Mouse (Mus musculus) thymus, postnatal 10 days (tissue): ENCODE results near the gene Rnf220.
A peak's percentile ranks its signal among the peaks of the same experiment; 100 is the strongest.

Experiments
- DNase-seq, 2 experiments: peaks; one replicate each; pipeline ENCODE4 v3.0.0; 2021; ENCODE audit warnings: low spot score in 2 of 2

Gene Rnf220

DNA sequence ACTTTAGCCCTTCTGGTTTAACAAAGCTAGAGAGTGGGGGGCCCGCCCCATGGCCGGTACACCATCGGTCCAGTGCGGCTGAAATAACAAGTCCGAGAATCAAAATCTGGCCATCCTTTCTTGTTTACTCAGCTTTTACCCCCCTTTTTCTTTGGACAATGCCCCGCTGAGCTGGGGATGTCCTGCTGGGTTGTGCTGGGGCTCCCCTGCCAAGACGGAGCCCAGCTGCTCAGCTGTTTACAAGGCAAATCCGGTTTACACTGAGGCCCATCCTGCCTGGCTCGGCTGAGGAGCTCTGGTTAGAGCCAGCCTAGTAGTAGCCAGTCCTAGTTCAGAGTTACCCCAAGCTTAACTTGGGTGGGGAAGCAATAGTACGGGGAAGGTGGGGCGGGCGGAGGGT is 154.1 kb downstream of the Rnf220 start:
- DNase-seq, result no peak

DNA sequence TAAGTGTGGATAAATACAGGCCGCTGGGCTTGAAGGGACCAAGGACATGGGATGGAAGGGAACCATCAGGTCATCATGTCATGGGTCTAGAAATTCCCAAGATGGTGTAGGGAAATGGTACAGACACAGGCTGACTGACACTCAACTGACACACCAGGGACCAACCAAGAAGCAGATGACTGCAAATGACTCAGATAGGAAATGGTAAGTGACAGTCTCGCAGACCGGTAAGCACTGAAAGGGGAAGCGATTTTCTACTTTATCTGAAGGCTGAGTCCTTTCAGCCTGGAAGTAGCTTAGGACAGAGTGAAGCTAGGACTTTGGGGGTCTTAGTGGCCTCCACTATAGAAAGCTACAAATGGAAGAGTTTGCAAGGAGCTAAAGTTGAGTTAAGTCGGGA is 155.6 kb downstream of the Rnf220 start:
- DNase-seq, result no peak

DNA sequence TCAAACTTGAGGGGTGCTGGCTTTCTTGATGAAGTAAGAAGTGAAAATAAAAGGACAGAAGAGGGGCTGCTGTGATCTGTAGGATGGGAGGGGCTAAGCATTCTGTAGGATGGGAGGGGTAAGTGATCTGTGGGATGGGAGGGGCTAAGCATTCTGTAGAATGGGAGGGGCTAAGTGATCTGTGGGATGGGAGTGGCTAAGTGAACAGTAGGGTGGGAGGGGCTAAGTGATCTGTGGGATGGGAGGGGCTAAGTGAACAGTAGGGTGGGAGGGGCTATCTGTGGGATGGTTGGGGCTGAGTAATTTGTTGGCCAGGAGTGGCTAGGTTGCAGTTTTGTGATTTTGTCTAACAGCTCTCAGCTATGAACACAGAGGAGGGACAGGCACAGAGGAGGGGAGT is 157.1 kb downstream of the Rnf220 start:
- DNase-seq, result no peak

DNA sequence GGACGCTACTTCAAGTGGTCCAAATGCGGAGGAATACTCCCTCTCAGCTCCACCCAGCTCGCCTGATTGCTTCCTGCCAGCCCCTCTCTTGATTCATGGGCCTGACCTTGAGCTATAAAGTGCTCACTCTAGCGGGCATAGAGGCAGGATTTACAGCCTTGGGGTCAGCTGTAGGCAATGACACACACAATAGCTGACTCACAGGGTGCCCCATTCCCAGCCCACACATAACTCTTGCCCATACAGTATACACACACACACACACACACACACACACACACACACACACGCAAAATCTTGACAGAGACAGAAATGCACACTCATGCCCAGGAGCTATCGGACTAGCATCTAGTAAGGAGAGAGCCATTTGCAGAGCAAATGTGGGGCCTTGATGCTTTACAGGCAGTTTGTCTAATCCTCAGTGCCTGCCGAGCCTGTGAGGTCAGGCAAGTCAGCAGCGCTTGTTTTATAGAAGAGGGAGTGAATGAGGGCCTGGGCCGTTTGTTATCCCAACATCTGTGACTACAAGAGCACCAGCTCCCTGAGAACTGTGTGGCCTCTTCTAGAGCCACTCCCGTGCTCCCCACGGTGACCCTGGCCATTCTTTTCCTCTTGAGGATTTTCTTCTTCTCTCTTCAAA is 165.9 kb downstream of the Rnf220 start:
- DNase-seq, result no peak

DNA sequence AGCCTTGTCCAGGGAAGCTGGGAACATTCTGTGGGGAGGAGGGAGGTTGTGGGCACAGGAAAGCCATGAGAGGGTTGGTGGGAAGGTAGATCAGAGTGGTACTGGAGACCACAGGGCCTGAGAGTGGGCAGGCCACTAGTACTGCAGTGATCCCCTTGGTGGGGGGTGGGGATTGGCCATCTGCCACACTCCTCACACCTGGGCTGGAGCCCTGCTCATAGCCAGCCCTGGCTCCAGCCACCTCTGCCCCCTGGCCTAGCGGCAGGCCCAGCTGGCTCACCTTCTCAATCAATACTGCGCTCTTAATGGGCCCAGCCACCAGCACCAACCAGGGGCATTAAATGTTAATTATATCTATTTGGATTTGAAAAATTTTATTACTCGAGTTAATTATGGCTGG is 166.7 kb downstream of the Rnf220 start:
- no peak for DNase-seq

DNA sequence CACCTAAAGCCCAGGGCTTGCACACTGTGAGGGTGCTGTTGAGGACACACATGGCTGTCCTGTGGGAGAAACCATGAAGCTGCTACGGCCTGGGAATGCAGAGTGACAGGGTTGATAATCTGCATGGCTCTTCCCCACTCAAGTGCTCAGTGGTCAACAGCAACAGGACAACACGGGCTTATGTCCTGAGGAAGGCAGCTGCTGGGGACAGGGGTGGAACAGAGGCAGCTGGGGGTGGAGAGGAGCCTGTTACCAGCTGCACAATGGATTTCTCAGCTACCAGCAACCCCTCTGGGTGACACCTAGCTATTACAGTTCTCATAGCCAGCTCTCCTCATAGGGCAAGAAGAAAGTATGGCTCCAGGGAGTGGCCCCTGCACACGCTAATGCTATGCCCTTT is 169.9 kb downstream of the Rnf220 start:
- no peak for DNase-seq

DNA sequence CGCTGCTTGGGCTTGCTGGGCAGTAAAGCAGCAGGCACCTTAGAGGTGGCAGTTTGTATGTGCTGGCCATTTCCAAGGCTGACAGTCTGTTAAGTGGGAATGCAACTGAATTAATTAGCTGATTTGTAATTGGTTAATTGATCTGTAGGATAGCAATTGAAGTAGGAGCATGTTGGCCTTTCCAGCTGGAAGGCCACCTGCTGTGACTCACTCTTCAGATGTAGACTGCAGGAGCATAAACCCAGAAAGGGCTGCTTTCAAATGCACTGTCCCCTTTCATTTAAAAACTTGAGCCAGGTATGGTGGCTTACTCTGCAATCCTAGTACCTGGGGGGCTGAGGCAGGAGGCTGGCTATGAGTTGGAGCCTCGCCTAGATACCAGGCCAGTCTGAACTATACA is 171.8 kb downstream of the Rnf220 start:
- no peak for DNase-seq

DNA sequence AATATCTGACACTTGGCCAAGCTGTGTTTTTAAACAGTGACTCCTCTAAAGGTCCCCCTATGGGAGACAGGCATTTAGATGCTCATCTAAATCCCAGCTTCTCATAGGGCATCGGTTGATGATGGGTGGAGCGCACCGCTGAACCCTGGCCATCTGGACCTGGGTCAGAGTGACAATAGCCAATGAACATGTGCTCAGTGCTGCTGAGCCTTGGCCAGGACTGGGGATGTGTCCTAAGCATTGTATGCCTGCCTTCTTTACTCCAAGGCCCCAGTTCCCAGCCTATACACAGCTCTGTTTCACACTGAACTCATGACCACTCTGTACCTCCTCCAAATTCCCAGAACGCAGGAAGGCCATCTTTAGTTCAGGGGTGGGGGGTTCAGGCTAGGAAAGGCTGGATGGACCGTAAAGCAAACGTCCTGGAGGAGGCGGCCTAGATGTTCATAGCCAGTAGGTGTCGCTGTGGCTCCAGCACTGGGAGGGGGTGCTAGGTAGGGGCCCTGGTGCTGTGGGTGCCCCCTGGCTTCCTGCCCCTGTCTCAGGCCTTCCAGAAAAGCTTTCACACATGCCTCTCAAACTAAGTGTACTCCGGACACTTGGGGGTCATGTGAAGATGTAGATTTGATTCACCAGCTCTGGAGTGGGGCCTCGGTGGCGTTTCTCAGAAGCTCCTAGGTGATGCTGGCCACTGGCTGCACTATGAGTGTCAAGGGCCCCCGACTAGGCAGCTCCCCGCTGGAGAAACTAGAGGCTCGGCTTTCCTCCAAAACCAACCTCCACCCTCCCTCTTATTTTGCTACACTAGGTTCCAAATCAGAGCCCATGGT is 173.1 kb downstream of the Rnf220 start:
- peak; percentile 49 to 81 for DNase-seq

DNA sequence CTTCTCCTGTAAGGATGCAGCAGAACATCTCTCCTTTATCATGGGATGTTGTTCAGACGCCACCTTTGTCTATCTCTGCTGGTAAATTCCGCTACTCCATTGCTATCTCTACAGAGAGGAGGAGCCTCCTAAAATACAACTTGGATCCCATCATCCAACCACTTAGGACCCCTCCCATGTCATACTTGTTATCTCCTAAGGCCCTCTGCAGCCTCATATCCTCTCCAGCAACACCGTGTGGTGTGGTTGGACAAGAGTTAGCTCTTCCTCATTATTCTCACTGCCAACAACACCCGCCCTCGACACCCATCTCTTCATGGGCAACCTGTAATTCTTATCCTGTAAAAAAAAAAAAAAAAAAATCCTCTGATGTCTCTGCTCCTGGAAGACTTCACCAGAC is 175.8 kb downstream of the Rnf220 start:
- no peak for DNase-seq

DNA sequence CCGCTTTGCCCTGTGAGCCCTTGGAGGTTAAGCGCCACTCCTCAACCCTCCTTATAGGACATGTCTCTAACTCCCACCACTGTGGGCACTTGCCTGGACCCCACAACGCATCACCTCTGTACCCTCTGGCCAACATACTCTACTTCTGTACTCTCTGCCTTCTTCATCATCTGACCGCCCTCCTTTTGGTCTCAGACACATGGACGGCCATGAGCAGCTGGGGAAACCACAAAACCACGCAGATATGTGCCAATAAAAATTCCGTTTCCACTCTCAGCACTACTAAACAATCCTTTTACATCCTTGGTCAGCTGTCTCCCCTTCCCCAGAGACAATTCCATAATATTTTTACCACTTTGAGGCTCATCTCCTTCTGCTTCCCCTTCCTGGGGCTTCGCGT is 178.3 kb downstream of the Rnf220 start:
- DNase-seq, result no peak

DNA sequence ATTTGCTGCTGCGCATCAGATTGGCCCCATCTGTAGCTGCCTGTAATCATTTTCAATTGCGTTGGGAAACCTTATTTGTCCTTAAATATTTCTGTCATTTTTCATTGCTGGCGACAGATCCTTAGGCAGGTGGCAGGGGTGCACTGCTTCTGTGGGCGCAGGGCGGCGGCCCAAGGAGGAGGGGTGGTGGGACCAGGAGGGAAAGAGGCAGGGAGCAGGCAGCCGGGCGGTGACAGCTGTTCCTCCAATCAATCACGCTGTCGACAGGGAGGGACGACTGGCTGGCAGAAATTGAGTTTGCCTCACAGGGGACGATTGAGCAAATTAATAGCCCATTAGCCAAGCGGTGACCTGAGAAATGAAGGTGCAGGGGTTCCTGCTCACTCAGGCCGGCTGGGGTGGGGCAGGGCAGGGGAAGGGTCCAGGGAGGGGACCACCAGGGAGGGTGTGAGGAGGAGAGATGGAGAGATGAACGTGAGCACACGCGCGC is 179.1 kb downstream of the Rnf220 start:
- DNase-seq, result no peak

DNA sequence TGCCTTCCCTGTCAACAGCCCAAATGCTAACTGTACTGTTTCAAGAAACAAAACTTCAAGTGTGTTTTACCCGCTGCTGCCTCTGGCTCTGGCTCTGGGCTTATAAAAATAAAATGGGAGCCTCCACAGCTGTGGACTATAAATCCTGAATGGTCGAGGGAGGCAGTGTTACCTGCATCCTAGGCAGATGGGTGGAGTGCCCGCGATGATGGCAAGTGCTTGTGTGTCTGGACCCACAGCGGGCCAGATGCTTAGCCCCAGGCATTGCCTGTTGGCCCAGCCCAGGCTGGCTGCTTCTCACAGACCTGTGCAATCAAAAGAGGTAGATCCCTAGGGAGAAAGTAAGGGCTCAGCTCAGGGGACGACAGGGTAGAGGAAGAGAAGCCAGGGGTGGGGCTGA is 180.1 kb downstream of the Rnf220 start:
- no peak for DNase-seq

DNA sequence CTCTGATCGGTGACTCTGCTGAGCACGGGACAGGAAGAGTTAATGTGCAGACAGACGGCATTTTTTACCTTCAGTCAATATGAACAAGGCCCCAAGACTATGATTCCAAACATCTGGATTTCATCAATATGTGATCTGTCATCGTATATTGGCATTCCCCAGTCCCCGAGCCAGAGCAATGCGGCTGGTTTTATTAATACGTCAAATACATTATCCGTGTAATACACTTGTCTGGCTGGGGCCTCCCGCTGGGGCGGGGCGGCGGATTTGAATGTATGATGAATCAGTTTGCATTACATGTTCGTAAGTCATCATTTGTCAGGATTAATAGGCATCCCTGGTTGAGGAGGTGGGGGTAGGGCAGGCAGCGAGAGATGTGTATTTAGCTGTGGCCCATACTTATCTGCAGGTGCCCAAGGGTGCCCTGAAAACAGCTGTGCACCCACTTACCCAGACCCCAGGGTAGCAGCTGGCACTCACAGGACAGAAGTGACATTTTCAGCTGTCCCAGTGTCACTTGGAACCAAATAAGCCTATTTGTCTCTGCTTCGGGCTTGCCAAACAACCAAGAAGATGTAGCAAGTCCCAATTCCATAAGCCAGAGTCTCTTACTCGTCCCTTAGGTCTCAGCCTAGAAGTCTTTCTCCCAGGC is 181.9 kb downstream of the Rnf220 start:
- DNase-seq, result no peak

DNA sequence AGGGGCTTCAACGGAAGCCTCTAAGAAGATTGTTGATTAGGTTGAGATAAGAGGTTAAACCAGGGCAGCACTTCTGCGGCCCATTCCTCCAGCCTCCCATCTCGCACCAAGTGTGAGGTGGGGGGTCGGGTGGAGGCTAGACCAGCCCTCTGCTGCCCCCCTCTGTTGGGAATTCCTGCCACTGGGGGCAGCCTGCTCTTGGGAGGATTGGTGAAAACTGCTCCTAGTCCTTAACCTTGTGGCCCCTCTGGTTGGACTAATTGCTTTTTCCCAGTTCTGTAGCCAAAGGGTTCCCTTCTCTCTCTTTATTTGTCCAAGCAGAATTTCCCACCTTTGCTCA is 183.8 kb downstream of the Rnf220 start:
- DNase-seq, result peak in 1 of 2 experiments; percentile 20

DNA sequence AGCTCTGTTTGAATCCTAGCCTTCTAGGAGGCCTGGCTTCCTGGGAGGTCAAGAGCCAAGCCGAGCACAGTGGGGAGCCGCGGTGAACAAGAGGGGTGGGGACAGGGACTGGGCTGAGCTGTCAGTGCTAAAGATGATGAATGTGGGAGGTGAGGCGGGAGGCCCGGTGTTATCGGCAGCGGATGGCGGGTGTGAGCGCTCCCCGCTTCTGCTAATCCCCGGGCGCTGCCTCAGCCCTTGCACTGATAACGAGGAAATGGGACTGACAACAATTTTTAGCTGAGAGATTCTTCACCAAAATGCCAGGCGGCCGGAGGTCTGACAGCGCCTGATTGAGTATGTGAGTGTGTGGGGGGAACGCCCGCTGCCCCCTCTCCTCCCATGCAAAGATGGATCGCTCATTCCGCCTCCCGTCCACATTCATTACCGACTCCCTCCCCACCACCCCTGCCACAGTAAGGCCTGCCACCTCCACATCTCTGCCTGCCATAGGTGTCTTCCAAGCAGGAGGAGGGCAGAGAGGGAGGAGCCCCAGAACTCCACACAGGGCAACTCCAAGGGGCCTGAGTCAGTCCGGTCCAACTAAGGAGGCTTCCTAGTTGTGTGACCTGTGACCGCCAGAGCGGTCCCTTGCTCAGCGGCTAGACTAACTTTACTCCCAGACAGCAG is 184.3 kb downstream of the Rnf220 start:
- no peak for DNase-seq

DNA sequence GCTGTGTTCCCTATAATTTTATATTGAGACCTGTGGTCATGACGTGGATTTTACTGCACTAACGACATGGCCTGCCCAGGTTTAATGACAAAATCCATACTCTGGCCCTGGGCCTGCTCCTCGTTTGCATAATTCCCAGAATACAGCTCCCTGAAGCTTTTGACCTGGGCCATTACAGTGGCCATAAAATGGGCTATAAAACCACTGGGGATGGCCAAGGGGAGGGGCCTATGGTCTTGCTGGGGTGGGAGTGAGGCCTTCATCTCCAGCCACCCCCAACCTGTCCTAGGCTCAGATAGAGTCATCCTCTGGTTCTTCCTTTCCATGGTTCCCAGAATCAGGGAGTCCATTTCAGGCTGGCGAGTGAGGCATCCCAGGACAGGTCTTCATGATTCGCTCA is 185.0 kb downstream of the Rnf220 start:
- no peak for DNase-seq

DNA sequence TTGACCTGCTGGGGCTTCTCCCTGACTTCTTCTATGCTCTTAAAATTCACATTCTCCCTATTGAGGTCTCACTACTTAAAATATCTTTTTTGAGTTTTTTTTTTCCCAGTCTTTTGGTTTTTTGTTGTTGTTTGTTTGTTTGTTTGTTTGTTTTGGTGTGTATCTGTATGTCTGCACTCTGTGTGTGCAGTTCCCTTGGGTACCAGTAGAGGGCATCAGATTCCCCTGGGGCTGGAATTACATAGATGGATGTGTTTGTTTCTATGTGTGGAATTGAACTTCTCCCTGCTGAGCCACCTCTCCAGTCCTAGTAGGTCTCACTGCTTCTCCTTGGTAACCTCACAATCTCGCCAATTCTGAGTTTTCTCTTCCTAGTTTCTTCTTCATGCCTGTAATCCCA is 187.4 kb downstream of the Rnf220 start:
- DNase-seq, result no peak

DNA sequence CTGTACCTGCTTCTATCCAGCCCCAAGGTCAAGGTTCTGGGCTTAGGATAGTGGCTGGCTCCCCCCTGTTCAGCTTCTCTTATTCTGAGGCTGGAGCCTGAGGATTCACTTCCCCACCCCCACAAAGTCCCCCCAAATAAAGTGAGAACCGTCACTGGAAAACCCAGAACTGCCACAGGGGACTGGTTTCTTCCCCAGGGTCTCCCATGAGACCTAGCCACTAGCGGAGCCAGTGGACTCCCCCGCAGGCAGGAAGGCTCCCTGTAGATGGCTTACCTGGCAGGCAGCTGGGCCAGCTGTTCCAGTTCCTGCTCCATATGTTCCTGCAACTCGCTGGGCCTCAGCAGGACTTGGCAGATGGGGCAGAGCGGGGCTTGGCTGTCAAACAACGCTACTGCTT is 189.6 kb downstream of the Rnf220 start:
- no peak for DNase-seq

DNA sequence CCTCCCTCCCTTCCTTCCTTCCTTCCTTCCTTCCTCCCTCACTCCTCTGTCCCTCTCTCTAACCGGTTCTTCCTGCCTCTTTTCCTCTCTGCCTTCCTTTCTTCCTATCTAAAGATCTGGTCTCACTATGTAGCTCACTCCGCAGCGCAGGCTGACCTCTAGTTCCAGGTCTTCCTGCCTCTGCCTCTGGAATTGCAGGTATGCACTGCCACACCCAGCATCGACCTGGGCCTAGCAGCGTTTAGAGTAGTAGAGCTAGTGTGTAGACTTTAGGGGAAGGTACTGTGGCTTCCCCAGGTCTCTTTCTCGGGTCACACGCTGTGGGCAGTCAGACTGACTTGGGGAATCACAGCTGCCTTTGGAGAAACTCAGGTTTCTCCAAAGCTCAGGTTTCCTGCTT is 191.4 kb downstream of the Rnf220 start:
- DNase-seq, result no peak

DNA sequence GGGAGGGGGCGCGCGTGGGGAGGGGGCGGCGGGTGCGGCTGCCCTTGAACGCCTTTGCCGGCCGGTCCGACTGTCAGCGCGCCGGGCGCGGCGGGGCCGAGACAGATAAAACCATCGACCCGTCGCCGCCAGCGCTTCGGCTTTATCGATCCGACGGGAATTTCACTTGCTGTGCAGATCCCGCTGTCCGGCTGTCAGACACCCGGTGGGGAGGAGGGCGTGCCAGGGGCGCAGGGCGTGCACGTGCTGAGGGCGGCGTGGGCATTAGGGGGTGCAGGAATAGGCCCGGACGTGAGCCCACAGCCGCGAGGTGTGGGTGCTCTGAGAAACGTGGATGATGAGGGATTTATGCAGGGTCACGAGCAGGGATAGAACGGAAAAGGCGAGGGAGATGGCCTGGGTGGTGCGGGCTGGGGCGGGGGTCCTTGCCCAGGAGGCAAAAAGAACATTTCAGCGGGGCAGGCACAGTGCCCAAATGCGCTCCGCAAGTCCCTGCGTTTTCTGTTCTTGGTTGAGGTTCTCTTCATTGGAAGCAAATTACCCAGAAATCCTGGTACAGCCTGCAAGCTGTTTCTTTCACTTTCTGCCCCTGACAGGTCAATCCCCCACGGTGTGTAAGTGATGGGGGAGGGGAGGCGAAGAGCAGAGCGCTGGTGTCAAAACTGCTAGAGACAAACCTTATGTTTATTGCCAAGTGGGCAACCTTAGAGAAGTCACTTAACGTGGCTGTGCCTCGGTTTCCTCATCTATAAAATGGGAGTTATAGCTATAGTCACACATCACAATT is 192.4 kb downstream of the Rnf220 start:
- no peak for DNase-seq

DNA sequence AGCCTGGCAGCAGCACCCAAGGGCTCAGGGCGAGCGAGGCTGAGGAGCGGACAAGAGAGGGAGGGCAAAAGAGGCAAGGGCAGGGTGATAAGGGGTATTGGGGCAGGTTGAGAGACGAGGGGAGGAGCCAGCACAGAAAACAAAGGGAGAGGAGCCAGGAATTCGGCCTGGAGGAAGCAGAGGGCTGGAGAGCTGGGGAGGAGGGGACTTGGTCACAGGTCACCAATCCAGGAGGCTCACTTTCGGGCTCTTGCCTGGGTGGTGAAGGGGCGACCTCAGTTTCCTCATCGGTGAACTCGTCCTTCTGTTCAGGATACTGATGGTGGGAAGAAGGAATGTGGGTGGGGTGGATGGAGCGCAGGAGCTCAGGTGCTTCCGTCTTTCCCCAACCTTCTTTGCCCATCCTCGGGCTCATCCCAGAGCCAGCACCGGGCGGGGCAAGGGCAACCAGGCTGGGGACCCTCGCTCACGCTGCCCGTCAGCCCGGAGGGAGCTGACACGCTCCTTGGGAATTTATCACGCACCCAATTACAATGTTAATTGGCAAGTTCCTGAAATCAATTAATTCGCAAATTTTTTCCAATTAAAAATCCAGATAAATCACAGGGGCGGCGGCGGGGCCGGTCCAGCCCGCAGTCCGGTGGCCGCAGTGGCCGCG is 193.1 kb downstream of the Rnf220 start:
- no peak for DNase-seq
